Mouse (Mus musculus): ENCODE results near the gene Lrrc17.

The Lrrc17 gene

GRCm38 (mm10) chr5:21543409-21544201, at the start of gene Lrrc17:
Lrrc17 (plus strand) TSS chr5:21543559.
- peak; percentile 65 for DNase-seq

GRCm38 (mm10) chr5:21494781-21495180, 48.6 kb upstream of the Lrrc17 start:
- no peak for DNase-seq

- peak; percentile 37 for DNase-seq
Measured at GRCm38 (mm10) chr5:21496321-21496720, 47.0 kb upstream of the Lrrc17 start.

GRCm38 (mm10) chr5:21496881-21497280, 46.5 kb upstream of the Lrrc17 start:
- DNase-seq: no peak

GRCm38 (mm10) chr5:21498490-21498889, 44.9 kb upstream of the Lrrc17 start:
- no peak for DNase-seq

GRCm38 (mm10) chr5:21498925-21499324, 44.4 kb upstream of the Lrrc17 start:
- no peak for DNase-seq

- no peak for DNase-seq
Measured at GRCm38 (mm10) chr5:21500133-21500532, 43.2 kb upstream of the Lrrc17 start.

GRCm38 (mm10) chr5:21500941-21501340, 42.4 kb upstream of the Lrrc17 start:
- no peak for DNase-seq

- no peak for DNase-seq
Measured at GRCm38 (mm10) chr5:21502936-21503610, 40.3 kb upstream of the Lrrc17 start.

- no peak for DNase-seq
Measured at GRCm38 (mm10) chr5:21505159-21505558, 38.2 kb upstream of the Lrrc17 start.

- DNase-seq: no peak
Measured at GRCm38 (mm10) chr5:21506887-21507286, 36.5 kb upstream of the Lrrc17 start.

- no peak for DNase-seq
Measured at GRCm38 (mm10) chr5:21509801-21510200, 33.6 kb upstream of the Lrrc17 start.

GRCm38 (mm10) chr5:21513363-21513762, 30.0 kb upstream of the Lrrc17 start:
- no peak for DNase-seq

GRCm38 (mm10) chr5:21517562-21517961, 25.8 kb upstream of the Lrrc17 start:
- DNase-seq: no peak

- no peak for DNase-seq
Measured at GRCm38 (mm10) chr5:21518207-21518606, 25.2 kb upstream of the Lrrc17 start.

GRCm38 (mm10) chr5:21519166-21519565, 24.2 kb upstream of the Lrrc17 start:
- no peak for DNase-seq

- DNase-seq: no peak
Measured at GRCm38 (mm10) chr5:21526835-21527485, 16.4 kb upstream of the Lrrc17 start.

GRCm38 (mm10) chr5:21527488-21527911, 15.9 kb upstream of the Lrrc17 start:
- DNase-seq: peak; percentile 75

- peak; percentile 75 for DNase-seq
Measured at GRCm38 (mm10) chr5:21528068-21528842, 15.1 kb upstream of the Lrrc17 start.

GRCm38 (mm10) chr5:21529110-21529720, 14.1 kb upstream of the Lrrc17 start:
- peak; percentile 6 for DNase-seq

GRCm38 (mm10) chr5:21532126-21532525, 11.2 kb upstream of the Lrrc17 start:
- no peak for DNase-seq

GRCm38 (mm10) chr5:21532921-21533320, 10.4 kb upstream of the Lrrc17 start:
- DNase-seq: peak; percentile 9

Measured in lung, postnatal 10 days (tissue).